10 mouse cellular contexts compared by ENCODE assay signal in genomic region chr15:86060581-86060980, GRCm38 (mm10). TPM values are rescaled to one million over a fixed set of nuclear protein-coding genes. Genes with fewer than 3 reads are reported as not detected.
A peak's percentile ranks its signal among the peaks of the same experiment; 100 is the strongest.
DNase-seq lines count a peak whose midpoint lies in the region; ATAC-seq and TF ChIP-seq lines count a peak whose summit lies in the region.
"Had no signal": no experiment of that assay in that cellular context is flagged by ENCODE, and none has a peak within 500 bp of the region (broad histone marks: within the 10 kb centered on the region; RNA-seq: fewer than 3 reads in every experiment).

No protein-coding gene starts in this region.

- H3K4me3 ChIP-seq in lung, embryonic 15.5 days = no peak overlapping the region
- H3K4me3 ChIP-seq in heart, embryonic 15.5 days = no peak overlapping the region
- H3K4me3 ChIP-seq in liver, embryonic 14.5 days (ENCODE audit: insufficient read depth in 1 of 2, low read depth in 2 of 2, low read length in 2 of 2) = peak overlapping the region in 1 of 2 experiments; percentile 5; a peak in 1 of 4 replicates
- H3K4me3 ChIP-seq in stomach, postnatal 0 days (ENCODE audit: low read depth, low read length) = peak overlapping the region; percentile 12; the same call in 1 of the 2 replicates

- no peaks in the 10 kb centered on the region for H3K27me3 ChIP-seq in lung, embryonic 15.5 days
- H3K27me3 ChIP-seq in heart, embryonic 15.5 days = no peaks in the 10 kb centered on the region
- no peaks in the 10 kb centered on the region for H3K27me3 ChIP-seq in liver, embryonic 14.5 days (ENCODE audit: control insufficient read depth, insufficient read depth, low read length)
- H3K27me3 ChIP-seq in stomach, postnatal 0 days (ENCODE audit: control insufficient read depth, insufficient read depth, low read length) = no peaks in the 10 kb centered on the region

- H3K9me3 ChIP-seq in lung, embryonic 15.5 days = no peaks in the 10 kb centered on the region
- no peaks in the 10 kb centered on the region for H3K9me3 ChIP-seq in heart, embryonic 15.5 days (replicated peaks)
- no peaks in the 10 kb centered on the region for H3K9me3 ChIP-seq in liver, embryonic 14.5 days (ENCODE audit: control insufficient read depth, low read length)
- no peaks in the 10 kb centered on the region for H3K9me3 ChIP-seq in stomach, postnatal 0 days (ENCODE audit: control insufficient read depth, low read length)

- peaks cover 47% of the 10 kb centered on the region for H3K4me1 ChIP-seq in lung, embryonic 15.5 days
- peaks cover 71% of the 10 kb centered on the region for H3K4me1 ChIP-seq in heart, embryonic 15.5 days (replicated peaks)
- H3K4me1 ChIP-seq in liver, embryonic 14.5 days (replicated peaks; ENCODE audit: control insufficient read depth in 2 of 2, insufficient read depth in 2 of 2, low read length in 1 of 2) = peaks cover 58 to 70% of the 10 kb centered on the region in 2 experiments
- peaks cover 9% of the 10 kb centered on the region; the same call in 1 of the 2 replicates for H3K4me1 ChIP-seq in stomach, postnatal 0 days (replicated peaks; ENCODE audit: control insufficient read depth, insufficient read depth)

- WGBS in lung, embryonic 15.5 days = 63% methylated on average over 12 of the region's 12 CpGs
- 65% methylated on average over 12 of the region's 12 CpGs for WGBS in heart, embryonic 15.5 days
- WGBS in liver, embryonic 14.5 days (ENCODE audit: insufficient replicate concordance) = 78% methylated on average over 12 of the region's 12 CpGs
- 65% methylated on average over 12 of the region's 12 CpGs for WGBS in stomach, postnatal 0 days

- DNase-seq in lung, postnatal 14 days = no peak
- DNase-seq in liver, embryonic 14.5 days (ENCODE audit: low read depth in 3 of 3, low spot score in 3 of 3) = no peak
- no peak for DNase-seq in stomach, postnatal 0 days (ENCODE audit: low spot score)
- DNase-seq in right cerebral cortex, postnatal 10 days (ENCODE audit: low spot score in 2 of 2) = no peak
- no peak for DNase-seq in B cell, adult 2 months
- DNase-seq: kidney, postnatal 36 days; retina, postnatal 1 day; thymus, adult 2 months had no signal

- no peak overlapping the region for H3K9ac ChIP-seq in lung, embryonic 15.5 days
- no peak overlapping the region for H3K9ac ChIP-seq in heart, embryonic 15.5 days
- peak overlapping the region; percentile 18 for H3K9ac ChIP-seq in liver, embryonic 14.5 days (replicated peaks)
- H3K9ac ChIP-seq in stomach, postnatal 0 days (ENCODE audit: low read length) = no peak overlapping the region; the same call in 1 of the 2 replicates

- no peak for TF ChIP-seq EP300 in liver, embryonic 14.5 days (IDR thresholded peaks at IDR 0.05; ENCODE audit: low read depth)
- no peak for TF ChIP-seq EP300 in stomach, postnatal 0 days (optimal IDR thresholded peaks at IDR 0.05)

- H3K36me3 ChIP-seq in lung, embryonic 15.5 days = no peaks in the 10 kb centered on the region
- H3K36me3 ChIP-seq in heart, embryonic 15.5 days = no peaks in the 10 kb centered on the region
- no peaks in the 10 kb centered on the region for H3K36me3 ChIP-seq in liver, embryonic 14.5 days (replicated peaks; ENCODE audit: control insufficient read depth, insufficient read depth, low read depth)
- no peaks in the 10 kb centered on the region for H3K36me3 ChIP-seq in stomach, postnatal 0 days (ENCODE audit: control insufficient read depth, insufficient read depth, low read length)

- H3K27ac ChIP-seq in lung, embryonic 15.5 days = no peak overlapping the region; the same call in 1 of the 2 replicates
- peak overlapping the region; percentile 50 for H3K27ac ChIP-seq in heart, embryonic 15.5 days
- peak overlapping the region; percentile 16 for H3K27ac ChIP-seq in liver, embryonic 14.5 days
- peak overlapping the region; percentile 18; the same call in 1 of the 2 replicates for H3K27ac ChIP-seq in stomach, postnatal 0 days (replicated peaks)

- peak overlapping the region; percentile 23 for H3K4me2 ChIP-seq in lung, embryonic 15.5 days
- peak overlapping the region; percentile 92; the same call in 1 of the 2 replicates for H3K4me2 ChIP-seq in heart, embryonic 15.5 days
- peak overlapping the region; percentile 72 for H3K4me2 ChIP-seq in liver, embryonic 14.5 days (ENCODE audit: low read depth)
- H3K4me2 ChIP-seq in stomach, postnatal 0 days (replicated peaks; ENCODE audit: low read depth) = peak overlapping the region; percentile 98; the same call in 1 of the 2 replicates

- no peak for ATAC-seq in lung, embryonic 15.5 days (ENCODE audit: borderline replicate concordance, extremely low read depth, low FRiP score, low TSS enrichment)
- no peak for ATAC-seq in heart, embryonic 15.5 days (replicated peaks; ENCODE audit: insufficient number of reproducible peaks, insufficient read depth, low FRiP score, low read depth)
- ATAC-seq in liver, embryonic 14.5 days (ENCODE audit: insufficient read depth) = no peak
- ATAC-seq in stomach, postnatal 0 days (ENCODE audit: low FRiP score, low TSS enrichment) = no peak

- no peak for TF ChIP-seq CTCF in liver, embryonic 14.5 days (IDR thresholded peaks at IDR 0.05; ENCODE audit: low read depth)
- no peak for TF ChIP-seq CTCF in stomach, postnatal 0 days (IDR thresholded peaks at IDR 0.05; ENCODE audit: low read depth)

RNA-seq across cellular contexts. Expression of gene Gramd4, which starts 3.1 kb away (rescaled TPM):
- 12.9 and 14.6 TPM in 2 replicates for polyA plus RNA-seq in lung, embryonic 15.5 days (2015; fragmentation: Nextera tagmentation; extraction: Ambion mirVana)
- polyA plus RNA-seq in heart, embryonic 15.5 days (2015; fragmentation: Nextera tagmentation; extraction: Ambion mirVana) = 16.9 and 19.5 TPM in 2 replicates
- polyA plus RNA-seq in liver, embryonic 14.5 days (2012; rRNA removed) = 6.1 and 7.5 TPM in 2 replicates
- polyA plus RNA-seq in liver, embryonic 14.5 days (2014; fragmentation: Nextera tagmentation; extraction: Ambion mirVana) = 2.5 and 4.0 TPM in 2 replicates
- polyA plus RNA-seq in stomach, postnatal 0 days (2015; fragmentation: Nextera tagmentation; extraction: Ambion mirVana) = 11.1 and 11.4 TPM in 2 replicates

RNA-seq across cellular contexts. Expression of gene Celsr1, which starts 27.0 kb away (rescaled TPM):
- 4.3 and 4.8 TPM in 2 replicates for polyA plus RNA-seq in lung, embryonic 15.5 days (2015; fragmentation: Nextera tagmentation; extraction: Ambion mirVana)
- 1.1 and 2.1 TPM in 2 replicates for polyA plus RNA-seq in heart, embryonic 15.5 days (2015; fragmentation: Nextera tagmentation; extraction: Ambion mirVana)
- 0.11 and 0.12 TPM in 2 replicates for polyA plus RNA-seq in liver, embryonic 14.5 days (2012; rRNA removed)
- 0.06 and 0.09 TPM in 2 replicates for polyA plus RNA-seq in liver, embryonic 14.5 days (2014; fragmentation: Nextera tagmentation; extraction: Ambion mirVana)
- 2.0 and 2.2 TPM in 2 replicates for polyA plus RNA-seq in stomach, postnatal 0 days (2015; fragmentation: Nextera tagmentation; extraction: Ambion mirVana)

Comparison
In these comparisons a context has a peak if more than half of its experiments do, and no peak if none do; other contexts are left out.
1. H3K4me2 ChIP-seq: peak in every context shown above with its lines; median percentile 98 in stomach, postnatal 0 days; 92 in heart, embryonic 15.5 days; 72 in liver, embryonic 14.5 days; 23 in lung, embryonic 15.5 days.